Mouse (Mus musculus) left cerebral cortex, adult 9 months (tissue): ENCODE measurements around the gene Dupd1.

Experiments used
- DNase-seq, 2 experiments: peaks; one replicate each; pipeline ENCODE4 v3.0.0; 2022; ENCODE audit warnings: low spot score in 2 of 2

Dupd1 gene

DNA sequence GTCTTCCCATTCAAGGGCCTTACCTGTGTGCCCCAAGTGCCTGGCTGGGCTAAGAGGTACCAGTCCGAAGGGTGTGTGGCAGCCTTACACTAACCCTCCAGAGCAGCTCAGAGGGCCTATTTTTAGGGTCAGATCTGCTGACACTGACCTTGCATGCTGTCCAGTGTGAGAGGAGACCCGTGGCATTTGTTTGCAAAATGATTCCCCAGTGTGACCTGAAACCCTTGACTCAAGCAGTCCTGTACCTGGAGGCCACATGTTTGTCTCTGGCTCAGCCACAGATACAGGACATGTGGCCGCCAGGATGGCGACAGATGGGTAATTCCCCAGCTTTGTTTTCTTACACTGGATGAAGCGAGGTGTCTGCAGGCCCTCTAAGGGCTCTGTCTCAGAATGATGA is at the start of gene Dupd1:
Gene Dupd1 (minus strand): TSS at position 91 of the 400 bp plus-strand sequence.
- no peak for DNase-seq

DNA sequence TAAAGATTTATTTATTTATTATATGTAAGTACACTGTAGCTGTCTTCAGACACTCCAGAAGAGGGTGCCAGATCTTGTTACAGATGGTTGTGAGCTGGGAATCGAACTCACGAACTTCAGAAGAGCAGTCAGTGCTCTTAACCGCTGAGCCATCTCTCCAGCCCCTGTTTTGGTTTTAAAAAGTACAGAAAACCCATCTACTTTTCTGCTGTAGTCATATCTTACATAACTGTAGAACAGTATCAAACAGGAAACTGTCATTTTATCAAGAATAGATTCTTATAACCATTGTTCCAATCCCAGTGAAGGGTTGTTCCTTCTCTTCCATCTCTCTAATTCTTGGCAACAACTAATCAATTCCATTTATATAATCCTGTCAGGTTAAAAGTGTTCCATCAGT is 49.4 kb upstream of the Dupd1 start:
- no peak for DNase-seq

DNA sequence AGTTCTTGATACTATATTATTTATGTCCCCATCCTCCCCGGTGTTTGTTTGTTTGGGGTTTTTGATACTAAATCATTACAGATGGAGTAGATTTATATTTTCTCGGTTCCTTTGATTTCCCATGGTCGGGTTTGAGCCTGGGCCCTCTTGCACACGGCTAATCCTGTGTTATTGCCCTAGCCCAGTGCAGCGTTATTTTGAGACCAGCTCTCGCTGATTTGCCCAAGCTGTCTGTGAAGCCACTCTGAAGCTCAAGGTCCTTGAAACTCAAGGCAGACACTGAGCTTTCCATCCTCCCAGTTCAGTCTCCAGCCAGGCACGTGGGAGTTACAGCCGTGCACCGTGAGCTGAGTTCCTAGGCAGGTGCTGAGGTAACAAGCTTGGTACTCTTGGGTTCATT is 47.2 kb upstream of the Dupd1 start:
- no peak for DNase-seq

DNA sequence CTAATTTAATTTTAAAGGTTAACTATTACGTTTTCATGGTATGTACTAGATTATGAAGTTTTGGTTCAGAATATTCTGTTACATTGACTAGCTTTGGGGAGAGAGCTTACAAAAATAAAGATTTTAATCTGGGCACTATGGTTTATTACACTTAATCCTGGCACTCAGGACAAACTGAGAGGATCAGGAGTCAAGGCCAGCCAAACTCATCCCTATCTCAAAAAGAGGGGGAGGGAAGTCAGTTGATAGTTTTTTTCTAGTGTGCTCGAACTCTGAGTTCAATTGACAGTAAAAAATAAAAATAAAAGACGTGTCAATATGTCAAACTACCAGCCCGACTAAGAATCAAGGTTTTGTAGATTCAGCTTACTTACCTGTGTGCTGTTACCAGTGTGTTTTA is 39.0 kb upstream of the Dupd1 start:
- DNase-seq = no peak

DNA sequence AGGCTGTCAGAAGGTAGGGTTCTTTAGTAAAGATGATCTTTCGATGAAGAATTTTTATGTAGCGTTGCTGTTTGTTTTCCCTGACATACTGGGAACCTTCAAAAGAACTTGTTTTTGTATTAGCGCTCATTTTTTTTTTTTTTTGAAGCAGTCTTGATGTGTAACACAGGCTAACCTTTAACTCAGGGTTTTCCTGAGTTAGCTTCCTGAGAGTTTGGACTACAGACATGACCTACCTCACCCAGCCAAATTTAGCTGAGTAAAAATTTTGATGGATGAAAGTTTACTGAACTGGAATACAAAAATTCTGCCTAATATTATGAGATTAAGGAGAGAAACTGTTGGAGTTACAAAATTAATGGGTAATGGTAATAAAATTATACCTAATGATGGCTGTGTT is 38.0 kb upstream of the Dupd1 start:
- DNase-seq = no peak

DNA sequence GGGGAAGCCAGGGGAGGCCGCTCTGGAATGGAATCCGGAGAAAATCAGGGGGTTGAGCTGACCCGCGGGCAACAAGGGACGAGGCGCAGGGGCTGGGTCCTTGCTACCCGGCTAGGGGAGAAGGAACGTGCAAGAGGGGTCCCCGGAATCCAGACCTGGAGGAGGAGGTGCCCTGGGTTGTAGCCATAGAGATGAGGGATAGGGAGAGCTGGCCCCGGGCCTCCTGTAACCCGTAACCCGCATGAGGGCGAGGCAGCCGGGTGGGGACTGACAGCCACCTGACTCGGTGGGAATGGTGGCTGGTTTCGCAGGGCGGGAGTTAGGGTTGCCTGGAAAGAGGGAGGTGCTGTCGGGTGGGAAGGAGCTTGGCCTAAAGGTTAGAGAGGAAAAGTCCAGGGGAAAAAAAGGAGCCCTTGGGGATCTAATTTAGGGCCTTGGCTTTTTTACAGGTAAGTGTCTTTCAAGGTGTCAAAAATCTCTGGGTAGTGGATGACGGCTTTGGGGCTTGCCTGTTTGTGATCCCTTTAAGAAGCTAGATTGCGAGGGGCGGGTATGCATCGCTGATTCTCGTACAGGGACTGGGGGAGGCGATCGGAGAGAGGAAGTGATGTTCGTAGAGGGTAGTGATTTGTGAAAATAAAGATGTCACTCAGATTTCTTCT is 36.6 kb upstream of the Dupd1 start, which contains the start of gene Dusp13:
Gene Dusp13 (minus strand): TSS at position 301 of the 662 bp plus-strand sequence.
- DNase-seq = peak in 1 of 2 experiments; percentile 68

DNA sequence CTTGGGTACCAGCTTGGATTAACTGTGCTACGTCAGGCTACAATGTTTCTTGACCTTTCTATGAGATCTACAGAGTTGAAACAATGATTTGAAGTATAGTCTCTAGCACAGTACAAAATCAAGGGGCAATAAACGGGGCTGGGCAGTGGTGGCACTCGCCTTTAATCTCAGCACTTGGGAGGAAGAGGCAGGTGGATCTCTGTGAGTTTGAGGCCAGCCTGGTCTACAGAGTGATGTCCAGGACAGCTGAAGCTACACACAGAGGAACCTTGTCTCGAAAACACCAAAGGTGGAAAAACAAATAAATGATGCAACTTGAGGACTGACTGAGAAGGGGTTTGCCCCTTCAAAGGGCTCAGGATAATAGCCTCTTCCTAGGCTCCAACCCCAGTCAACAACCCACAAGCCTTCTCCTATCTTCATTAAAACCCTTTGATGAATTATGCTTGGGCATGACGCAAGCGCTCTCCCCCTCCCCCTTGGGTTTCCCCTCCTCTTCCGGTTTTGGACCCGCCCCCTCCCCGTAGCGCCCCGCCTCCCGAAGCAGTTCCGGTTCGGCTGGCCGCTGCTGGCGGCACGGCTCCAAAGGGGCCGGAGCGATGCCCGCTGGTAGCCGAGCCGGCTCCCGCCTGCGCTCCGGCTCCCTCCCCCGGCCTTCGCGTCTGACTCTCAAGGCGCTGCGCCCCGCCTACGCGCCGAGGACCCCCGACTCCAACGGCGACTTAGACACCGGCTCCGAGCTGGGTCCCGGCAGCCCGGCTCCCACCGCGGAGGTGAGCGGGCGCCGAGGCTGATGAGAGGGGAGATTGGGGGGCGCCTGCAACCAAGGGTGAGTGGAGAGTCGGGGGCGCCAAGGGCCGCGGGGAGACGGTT is 35.9 kb upstream of the Dupd1 start, which contains the start of gene Samd8:
Gene Samd8 (plus strand): TSS at position 524 of the 873 bp plus-strand sequence.
- DNase-seq = peak in 1 of 2 experiments; percentile 82

DNA sequence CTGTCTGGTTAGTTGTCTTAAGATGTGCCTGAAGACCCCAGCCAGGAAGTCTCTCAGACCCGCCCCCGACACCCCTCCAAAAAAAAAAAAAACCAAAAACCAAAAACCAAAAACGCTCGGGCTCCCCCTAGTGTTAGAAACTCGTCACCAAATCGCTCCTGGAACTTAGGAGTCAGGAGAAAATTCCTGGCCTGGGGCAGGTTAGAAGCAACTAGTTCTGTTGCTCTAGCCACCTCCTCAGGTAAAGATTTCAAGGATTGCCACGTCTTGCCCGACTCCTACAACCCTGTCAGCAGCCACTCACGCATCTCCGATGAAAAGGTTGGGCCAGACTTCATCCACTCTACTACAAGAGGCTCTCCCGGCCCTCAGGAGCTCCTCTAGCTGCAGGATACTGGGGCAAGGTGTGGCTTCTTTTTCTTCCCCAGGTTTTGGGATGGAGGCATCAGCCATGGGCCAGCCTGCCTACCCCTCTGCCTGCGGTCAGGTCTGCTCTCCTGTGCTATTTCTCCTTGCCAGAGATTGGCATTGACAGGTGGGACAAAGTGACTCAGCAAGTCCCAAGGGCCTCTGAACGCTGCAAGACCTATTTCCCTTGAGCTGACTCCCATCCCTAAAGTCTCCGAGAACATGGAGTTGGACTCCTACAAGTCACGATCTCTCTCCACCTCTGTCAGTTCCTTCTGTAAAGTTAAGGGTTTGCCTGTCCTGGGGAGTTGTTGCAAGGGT is 33.9 kb upstream of the Dupd1 start:
- peak in 1 of 2 experiments; percentile 61 for DNase-seq

DNA sequence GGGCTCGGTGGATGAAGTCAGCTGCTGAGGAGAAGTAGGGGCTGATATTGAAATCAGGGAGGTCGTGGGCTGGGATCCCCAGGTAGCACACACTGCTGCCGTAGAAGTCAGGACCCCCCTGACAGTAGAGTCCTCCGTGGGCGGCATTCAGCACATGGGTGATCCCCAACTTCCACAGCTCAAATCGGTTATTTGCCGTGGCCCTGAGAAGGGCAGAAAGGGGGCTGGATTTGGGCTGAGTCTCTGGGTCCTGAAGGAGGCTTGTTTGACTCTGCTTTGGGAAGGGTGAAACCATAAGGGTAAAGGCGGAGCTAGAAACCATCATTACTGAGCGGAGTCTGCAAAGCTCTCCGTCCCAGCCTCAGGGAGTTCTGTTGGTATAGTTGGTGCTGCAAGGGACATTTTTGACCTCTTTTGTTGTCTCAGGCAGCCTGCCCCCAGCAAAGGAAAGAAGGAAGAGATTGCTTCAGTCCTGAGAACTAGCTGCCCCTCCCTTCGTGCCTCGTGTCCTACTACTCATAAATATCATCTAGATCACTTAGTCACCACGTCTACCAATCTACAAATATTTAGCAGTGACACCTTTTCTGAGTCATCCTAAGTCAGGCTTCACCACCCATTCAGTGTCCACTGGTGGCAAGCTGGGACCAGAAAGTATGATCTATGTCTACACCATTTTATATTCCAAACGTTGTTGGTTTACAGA is 33.2 kb upstream of the Dupd1 start:
- DNase-seq = no peak

DNA sequence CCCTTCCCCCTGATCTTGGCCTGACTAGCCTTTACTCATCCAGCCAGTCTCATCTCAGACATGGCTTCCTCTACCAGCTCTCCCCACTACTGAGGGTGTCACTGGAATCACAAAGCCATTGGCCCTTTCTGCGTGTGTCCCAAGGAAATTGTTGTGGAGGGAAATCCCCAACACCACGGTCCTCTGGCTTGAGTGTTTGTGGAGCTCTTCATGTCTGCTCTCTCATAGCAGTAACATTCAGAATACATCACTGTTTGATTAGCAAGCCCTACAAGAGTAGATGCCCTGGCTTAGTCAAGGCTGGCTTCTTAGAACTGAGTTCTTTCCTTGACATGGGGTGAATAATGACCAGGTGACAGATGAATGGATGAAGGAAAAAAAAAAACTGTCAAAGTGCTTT is 32.5 kb upstream of the Dupd1 start:
- DNase-seq = no peak

DNA sequence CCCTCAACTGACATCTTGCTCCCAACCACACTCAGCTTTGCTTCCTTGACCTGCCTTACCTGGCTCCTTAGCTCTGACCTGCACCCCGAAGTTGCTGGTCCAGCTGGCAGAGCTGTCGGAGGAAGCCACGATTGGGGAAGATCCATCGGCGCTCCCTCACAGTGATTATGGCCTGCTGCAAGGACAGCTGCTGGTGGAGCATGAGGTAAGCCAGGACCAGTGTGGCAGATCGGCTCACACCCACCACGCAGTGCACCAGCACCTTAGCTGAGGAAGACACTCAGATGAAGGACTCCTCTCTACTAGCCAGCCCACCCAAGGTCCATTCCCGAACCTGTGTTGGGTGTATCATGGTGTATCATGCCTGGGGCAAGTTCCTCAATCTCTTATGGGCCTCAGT is 31.9 kb upstream of the Dupd1 start:
- DNase-seq = no peak

DNA sequence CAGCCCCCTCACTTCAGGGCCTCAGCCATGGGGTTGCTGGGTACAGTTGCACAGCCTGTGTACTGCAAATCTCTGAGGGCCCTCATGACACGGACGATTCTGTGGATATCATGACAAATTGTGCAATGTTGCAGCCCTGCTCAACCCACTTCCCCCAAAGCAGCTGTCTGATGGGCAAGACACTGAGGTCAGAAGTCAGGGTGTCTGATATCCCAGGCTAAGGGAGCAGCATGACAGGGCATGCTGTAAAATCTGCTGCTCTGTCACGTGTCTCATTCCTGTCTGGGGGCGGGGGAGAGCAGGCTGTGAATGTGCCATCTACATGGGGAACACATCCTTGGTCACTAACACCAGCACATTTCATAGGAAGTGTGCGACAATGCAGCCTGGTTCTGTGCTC is 30.8 kb upstream of the Dupd1 start:
- DNase-seq = no peak

DNA sequence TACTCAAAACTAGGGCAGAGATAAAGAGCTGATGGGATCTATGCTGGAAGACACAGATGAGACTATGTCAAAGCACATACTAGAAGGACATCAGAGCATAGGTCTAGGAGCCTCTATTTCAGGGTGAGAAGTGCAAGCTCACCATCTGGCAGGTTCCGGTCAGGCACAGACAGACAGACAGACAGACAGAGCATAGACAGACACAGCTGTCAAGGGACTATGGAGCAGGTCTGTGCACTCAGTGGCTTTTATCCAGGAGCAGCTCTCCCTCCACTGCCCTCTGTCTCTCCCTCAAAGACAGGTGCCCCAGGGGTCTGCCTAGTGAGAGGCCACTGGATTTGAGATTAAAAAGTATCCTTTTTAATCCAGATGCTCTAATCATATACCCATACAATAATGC is 29.8 kb upstream of the Dupd1 start:
- DNase-seq = no peak

DNA sequence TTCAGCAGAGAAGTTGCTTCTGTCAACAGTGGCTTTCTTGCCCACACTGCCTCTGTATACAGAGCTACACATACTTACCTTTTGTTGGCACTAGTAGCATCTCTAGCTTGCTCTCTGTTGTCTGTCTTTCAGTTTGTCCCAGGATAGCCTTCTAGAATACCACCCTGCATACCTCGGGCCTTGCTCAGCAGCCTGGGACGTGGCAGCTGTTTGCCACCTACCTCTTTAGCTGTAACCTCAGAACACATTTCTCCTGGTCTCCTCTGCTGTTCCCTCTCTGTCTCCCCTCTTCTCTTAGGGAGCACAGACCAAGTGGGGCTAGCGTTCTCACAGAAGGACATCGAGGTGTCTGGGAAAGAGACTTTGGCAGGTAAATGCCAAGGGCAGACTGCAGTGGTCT is 28.1 kb upstream of the Dupd1 start:
- DNase-seq = no peak

DNA sequence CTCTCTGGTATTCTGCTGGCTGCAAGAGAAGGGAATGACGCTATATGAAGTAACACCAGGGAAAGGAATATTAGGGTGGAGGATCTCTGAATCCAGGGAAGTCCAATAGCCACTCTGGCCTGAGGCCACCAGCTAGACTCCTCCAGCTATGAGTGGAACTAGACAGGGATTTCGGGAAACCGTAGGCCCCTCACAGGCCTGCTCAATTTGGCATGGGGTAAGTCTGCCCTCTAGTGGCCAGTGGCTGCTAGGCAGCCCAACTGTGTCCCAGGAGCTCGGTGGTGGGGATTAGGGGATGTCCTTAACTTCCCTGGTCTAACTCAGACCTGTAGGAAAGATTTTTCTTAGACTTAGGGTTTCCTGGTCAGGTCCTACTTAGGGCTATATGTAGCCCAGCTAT is 27.4 kb upstream of the Dupd1 start:
- peak in 1 of 2 experiments; percentile 88 for DNase-seq

DNA sequence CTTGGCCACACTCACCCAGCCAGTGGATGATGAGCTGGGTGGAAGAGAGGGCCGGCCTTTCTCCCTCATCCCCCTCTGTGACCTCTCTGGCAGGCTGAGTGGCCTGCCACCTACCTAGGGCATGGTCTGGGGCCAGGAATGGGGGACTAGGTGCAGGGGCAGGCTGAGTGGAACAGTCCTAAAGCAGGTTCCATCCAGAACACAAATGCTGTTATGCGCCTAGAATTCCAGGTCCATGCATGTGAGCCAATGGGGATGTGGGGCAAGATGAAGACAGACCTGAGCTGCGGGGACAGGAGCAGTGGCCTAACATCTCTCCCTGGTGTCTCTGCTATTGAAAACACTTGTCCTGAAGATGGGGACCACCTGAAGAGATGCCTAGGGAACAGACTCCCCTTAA is 26.9 kb upstream of the Dupd1 start:
- no peak for DNase-seq

DNA sequence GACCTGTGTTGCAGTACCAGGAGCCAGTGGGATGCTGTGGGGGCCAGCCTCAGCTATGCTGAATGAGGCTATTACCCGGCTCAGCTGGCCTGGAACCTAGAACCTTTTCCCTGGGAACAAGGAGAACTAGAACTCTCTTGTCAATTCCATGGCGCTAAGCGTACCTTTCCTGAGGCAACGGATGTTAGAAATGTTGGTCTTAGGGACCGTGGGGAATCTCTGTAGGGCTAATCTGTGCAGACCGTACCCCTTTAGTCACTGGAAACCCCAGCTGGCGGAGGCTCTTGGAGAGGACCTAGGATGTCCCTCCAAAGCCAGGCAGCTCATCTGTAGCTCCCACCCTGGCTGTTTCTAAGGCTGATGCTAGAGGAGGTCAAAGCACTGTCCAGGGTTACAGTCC is 26.0 kb upstream of the Dupd1 start:
- DNase-seq = no peak

DNA sequence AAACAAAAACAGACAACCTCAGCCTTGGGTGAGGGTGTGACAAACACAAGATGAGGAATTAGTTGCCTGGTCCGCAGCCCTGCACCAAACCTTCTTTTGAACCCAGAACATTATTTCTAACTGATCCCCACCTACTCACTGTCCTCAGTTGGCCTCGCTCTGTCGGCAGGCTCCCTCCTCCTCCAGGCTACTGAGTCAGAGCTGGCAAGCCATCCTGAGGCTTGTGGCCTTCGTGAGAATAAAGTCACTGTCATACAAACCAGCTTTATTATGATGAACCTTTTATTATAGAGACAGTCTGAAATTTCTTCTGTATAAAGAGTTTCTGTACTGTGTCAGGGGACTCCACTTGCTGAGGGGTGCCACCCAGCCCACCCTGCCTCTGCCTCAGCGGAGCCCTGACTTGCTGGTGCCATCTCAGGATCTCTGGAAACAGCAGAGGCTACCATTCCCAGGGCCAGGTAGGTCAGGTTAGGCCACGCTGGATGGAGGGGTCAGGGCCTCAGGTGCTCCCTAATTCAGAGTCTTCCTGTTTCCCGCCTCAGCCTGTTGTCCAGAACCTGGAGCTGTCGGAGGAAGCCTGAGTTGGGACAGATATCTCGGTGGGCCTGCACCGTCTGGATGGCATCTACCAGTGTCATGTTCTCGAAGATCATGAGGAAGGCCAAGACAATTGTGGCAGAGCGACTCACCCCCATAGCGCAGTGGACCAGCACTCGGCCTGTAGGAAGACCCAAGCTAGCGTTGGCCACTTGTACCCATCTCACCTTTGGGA is 18.9 kb upstream of the Dupd1 start:
- DNase-seq = no peak

DNA sequence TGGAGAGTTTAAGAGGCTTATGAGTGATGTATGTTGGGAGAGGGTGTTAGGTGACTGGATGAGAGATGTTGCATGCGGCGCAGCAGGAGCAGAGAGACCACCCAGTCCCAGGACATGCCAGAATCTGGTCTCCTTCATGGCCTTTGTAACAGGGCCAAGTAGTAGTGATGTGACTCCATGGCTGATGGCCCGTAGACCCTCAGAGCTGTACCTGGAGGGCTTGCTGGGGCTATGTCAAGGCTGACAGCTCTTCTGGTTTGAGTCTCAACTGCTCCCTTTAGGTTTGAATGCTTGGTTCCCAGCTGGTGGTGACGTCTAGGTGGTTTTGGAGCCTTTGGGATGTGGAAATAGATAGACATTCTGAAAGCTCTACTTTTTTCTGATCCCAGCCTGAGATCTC is 15.6 kb upstream of the Dupd1 start:
- no peak for DNase-seq

DNA sequence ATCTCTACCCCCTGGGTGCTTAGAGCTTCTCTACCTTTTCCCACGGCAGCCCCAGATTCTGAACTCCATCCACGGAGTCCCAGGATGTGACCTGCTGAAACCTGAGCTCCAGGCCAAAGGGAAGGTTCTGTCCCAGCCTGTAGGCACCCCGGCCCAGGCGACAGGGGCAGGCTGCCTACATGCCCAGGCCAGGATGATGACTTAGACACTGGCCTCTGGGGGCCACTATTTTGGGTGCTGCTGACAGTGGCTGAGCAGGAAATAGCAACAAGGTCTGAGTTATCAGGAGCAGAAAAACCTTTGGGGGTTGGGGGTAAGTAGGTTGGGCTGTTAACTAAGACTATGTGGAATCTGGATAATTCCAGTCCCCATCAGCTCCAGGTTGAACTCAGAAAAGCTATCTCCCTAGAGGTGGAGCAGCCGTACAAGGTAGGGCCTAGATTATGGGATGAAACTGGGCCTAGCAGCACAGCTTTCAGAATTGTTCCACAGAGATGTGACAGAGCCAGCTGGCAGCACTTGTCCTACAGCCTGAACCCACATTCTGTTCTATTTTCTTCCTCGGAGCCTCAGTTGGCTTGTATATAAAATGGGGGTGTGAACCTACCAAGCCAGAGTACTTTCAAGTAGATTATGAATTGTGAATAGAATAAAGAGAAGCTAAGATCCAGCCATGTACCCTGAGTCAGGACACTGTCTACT is 14.8 kb upstream of the Dupd1 start:
- DNase-seq = peak in 1 of 2 experiments; percentile 51
